Mouse (Mus musculus) frontal cortex, postnatal 36 days (tissue): ENCODE data around the gene Tox4.
"Not testable (repeated sequence)": the region's sequence is repeated elsewhere in the genome, so short reads cannot be mapped to it uniquely, and the experiment has no call there.

Experiments
- DNase-seq, 2 experiments: peaks; one replicate each; pipeline ENCODE4 v3.0.0; 2022; ENCODE audit warnings: low spot score in 2 of 2

The Tox4 gene

DNA sequence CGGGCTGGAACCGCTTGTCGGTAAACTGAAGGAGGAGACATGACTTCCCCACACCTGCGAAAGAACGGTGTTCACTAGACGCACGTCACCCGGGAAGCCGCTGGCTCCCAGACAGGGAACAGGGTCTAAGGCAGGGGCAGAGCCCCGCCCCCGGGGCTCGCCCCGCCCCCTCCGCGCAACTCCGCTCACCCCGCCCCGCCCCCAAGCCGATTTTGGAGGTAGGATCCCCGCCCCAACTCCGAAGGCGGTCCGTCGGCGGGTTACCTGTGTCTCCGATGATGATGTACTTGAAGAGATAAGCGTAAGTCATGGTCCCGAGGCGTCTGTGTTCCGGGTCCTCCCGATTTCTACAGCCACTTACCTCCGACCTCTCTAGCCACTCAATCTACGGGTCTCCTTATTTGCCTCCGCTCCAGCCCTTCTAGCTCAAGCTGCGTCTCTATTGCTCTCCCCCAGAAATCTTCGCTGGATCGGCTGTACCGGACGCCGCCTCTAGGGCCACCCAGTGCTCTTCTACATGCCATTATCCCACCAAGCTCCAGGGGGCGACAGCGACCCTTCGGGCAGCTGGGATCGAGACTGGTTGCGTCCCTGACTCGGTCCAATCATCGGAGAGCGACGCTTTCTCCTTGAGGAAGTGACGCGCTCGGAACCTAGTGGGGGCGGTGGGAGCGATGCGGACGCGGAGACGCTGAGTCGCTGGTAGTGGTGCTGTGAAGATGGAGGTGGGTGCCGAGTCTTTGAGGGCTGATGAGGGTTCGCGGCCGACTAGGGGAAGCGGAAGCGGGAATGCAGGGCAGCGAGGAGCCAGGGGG is at the start of gene Tox4, which contains the start of gene Rab2b:
Tox4 (plus strand) TSS at position 215 of the 815 bp plus-strand sequence.
Rab2b (minus strand) TSS at position 614 of the 815 bp plus-strand sequence.
- DNase-seq = peak; percentile 99 to 100

DNA sequence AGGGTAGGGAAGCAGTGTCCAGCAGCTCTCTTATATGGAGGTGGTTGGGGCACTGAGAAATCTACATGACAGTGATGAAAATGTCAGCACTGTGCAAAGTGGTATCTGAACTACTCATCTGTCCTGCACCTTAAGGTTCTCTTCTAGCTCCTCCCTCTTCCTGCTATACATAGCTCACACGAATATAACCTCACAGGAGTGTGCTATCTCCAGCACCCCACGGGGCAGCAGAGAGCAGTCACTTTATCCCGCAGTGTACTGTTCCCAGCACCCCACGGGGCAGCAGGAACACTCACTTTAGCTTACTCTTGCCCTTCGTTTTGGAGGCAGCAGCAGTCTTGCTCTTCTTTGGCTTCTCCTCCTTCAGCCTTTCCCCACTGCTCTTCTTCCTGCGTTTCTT is 46.7 kb upstream of the Tox4 start:
- no peak for DNase-seq

DNA sequence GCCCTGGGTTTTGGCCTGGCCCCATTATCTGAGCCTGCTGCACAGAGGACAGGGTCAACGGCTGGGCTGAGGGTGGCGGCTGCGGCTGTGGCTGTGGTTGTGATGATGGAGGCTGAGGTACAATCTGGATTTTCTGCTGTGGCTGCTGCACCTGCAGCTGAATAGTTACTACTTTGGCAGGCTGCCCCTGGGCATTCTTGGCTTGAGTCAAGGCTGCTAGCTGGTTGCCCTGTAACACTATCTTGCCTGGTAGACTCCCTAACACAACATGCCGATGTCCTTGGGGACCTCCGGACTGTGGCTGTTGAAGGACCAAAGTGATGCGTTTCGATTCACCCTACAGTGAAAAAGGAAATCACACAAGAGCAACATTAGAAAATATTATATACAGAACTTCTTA is 43.8 kb upstream of the Tox4 start:
- no peak for DNase-seq

- DNase-seq = no peak
These were observed 42.7 kb upstream of the Tox4 start for GRCm38 (mm10) chr14:52236216-52236615.

DNA sequence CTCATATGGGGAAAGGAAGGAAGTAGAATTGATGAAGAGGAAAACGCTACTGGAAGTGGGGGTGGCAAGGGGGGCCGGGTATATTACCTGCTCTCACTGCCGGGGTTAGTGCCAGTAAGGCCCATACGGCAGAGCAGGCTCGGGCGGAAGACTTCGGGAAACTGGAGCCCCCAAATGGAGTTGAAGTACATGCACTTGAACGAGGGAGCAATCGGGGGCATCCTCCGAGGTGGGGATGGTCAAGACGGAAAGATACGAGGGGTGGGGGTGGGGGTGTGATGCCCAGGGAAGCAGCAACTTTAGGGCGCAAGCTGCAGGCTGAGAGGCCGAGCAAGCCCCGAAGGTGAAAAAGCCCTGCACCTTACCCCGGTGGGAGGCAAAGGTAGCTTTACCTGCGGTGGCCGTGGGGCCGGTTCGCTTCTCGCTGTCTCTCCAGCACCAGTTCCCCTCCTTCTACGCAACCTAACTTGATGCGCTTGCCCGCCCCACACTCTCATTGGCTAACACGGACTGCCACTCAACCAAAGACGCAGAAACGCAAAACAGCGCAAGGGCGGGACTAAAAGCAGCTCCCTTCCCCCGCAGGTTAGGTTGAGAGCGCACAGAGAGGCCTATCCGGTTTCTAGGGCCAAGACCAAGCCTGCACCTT is 34.8 kb upstream of the Tox4 start:
- peak; percentile 99 for DNase-seq

- DNase-seq = no peak
These were observed 34.3 kb upstream of the Tox4 start for GRCm38 (mm10) chr14:52244690-52245042.

GRCm38 (mm10) chr14:52246129-52246528 is 32.8 kb upstream of the Tox4 start:
- DNase-seq = no peak

DNA sequence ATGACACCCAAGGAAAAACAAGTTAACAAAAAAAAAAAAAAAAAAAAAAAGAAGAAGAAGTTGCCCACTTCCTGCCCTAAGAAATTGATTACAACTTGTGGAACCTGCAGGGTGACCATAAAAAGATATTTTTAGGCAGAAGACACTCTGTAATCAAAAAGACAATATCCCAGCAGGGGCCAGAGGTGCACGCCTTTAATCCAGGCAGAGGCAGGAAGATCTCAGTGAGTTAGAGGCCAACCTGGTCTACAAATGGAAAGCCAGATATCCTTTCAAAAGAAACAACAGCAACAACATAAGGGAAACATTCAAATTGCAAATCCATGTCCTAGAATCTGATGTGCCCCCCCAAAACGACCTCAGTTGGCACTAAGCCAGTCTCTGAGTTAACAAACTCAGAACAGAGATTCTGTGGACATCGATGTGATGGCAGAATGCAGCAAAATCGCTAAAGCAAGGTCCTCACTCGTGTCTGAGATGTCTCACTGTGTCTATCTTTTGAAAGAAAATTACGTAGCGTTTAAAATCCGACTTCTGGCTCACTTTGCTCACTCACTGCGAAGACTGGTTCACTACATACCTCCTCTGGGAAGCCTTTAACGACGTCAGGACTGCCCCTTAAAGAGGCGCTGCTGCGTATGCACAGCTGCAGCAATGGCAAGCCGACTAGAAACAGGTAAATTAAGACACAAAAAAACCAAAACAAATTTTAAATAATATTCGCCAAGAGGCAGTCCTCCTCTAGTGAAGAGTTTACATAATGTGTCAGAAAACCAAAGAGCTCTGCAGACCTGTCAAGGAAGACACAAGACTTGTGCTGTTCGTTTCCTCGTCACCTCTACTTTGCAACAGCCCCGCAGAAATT is 22.4 kb upstream of the Tox4 start:
- DNase-seq = peak; percentile 17 to 38

DNA sequence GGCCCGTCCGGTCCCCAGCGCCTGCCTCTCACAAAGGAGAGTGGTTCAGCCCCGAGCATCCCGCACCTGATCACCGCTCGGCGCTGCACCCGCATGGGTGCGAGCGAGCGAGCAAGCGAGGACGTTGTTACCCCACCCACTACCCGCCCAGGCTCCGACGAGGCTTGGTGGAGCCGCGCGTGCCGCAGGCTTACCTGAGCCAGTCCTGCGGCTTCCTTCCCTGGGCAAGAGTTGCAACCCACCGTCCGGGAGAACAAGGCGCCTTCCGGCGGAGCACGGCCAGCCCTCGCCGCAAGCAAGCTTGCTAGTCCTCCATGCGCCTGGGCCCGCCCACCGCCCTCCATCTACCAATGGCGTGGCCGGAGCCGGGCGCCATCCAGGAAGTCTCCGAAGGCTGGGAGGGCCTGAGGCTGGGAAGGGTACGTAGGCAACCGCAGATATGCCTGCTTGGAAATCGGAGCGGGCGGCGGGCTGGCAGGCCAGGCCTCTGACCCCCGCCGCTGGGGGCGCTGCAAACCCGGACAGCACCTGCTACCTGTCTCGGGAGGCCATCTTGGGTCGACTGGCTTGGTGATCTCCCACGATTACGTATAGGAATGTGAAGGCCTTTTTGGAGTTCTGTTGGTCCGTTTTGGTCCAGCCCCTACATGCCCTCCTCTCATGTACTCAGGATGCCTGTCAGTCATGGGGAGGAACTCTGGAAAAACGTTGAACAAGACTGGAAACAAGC is 21.3 kb upstream of the Tox4 start, which contains the start of gene Chd8:
Chd8 (minus strand) TSS at position 297 of the 730 bp plus-strand sequence.
- DNase-seq = peak; percentile 98 to 99

DNA sequence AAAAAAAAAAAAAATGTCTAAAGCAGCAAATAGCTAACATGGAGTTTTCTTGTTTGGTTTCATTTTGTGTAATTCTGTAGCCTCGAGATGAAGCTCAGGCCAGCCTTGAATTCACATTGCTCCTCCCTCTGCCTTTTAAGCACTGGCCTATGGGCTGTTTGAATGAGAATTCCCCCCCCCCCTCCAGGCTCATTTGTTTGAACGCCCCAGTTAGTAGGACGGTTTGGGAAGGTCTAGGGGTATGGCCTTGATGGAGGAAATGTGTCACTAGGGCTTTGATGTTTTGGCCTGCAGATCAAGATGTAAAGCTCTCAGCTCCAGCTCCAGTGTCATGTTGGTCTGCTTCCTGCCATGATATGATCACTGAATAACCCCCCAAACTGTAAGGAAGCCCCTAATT is 6.2 kb upstream of the Tox4 start:
- DNase-seq = no peak

- DNase-seq = no peak
These were observed 1.7 kb upstream of the Tox4 start for GRCm38 (mm10) chr14:52277210-52277609.

GRCm38 (mm10) chr14:52279747-52280120 is 788 bp downstream of the Tox4 start:
- DNase-seq = no peak

GRCm38 (mm10) chr14:52283629-52284028 is 4.7 kb downstream of the Tox4 start:
- DNase-seq = no peak

DNA sequence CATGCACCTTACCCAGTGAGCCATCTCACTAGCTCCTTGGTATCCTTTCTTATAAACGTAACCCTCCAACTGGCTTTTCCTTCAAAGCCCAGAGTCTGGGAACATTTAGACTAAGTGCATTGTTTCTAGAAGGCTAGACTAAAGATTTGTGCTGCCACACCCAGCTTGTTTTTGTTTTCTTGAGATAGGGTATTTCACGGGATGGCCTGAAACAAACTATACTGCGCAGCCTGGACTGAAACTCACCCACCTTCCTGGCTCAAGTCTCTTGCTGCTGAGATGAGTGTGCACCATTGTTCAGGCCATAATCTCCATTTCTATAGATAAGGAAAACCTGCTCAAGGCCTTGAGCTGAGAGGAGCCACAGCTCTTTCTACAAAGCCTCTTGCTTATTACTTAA is 5.2 kb downstream of the Tox4 start:
- no peak for DNase-seq

DNA sequence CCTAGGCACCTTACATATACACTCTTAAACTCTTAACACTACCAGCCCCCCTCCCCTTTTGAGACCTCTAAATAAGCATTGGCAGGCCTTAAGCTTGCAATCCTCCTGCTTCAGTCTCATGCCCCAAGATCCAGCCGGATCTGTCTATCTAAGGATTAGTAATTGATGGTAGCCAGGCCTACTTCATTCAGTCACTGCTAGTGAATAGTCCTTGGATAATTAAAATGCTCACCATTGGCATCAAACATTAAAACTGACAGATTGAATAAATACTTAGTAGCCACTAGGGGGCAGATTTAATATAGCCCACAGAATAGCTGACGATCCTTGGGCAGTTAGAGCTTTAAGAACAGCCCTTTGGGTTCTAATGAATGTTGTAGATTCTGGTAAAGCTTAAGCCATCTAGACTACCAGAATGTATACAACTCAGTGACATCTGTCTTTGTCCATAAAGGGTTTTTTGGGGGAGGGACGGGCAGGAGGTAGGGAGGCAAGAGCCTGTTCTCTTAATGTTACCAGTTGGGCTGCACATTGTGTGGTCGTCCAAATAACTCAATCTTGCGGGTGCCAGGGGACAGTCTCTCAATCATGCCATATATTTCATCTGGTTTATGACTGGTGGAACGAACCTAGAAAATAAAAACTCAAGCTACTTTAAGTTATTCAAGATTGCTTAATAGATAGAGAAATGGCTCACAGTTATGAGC is 16.8 kb downstream of the Tox4 start:
- DNase-seq = no peak

DNA sequence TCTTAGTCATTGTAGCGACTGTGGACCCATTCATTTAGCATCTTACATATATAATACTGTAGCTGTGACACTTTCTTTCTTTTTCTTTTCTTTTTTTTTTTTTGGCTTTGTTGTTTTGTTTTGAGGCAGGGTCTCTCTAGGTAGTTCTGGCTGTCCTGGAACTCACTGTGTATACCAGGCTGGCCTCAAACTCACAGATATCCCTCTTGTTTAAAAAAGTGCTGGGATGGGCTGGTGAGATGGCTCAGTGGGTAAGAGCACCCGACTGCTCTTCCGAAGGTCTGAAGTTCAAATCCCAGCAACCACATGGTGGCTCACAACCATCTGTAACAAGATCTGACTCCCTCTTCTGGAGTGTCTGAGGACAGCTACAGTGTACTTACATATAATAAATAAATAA is 24.6 kb downstream of the Tox4 start:
- not testable (repeated sequence) for DNase-seq

GRCm38 (mm10) chr14:52304644-52305271 is 25.8 kb downstream of the Tox4 start, which contains the start of gene Mettl3:
Gene Mettl3, minus strand, starts transcription at chr14:52305128.
- peak; percentile 91 to 95 for DNase-seq

GRCm38 (mm10) chr14:52306100-52306499 is 27.2 kb downstream of the Tox4 start:
- no peak for DNase-seq

GRCm38 (mm10) chr14:52310343-52310742 is 31.4 kb downstream of the Tox4 start:
- not testable (repeated sequence) for DNase-seq

- DNase-seq = no peak
These were observed 32.0 kb downstream of the Tox4 start for GRCm38 (mm10) chr14:52310906-52311305.
